Mouse (Mus musculus) intestine, embryonic 15.5 days (tissue): Measurements from ENCODE around the gene Ryr2. TPM values are rescaled to one million over a fixed set of nuclear protein-coding genes. Genes with fewer than 3 reads are reported as not detected.
"Not testable (repeated sequence)": the region's sequence is repeated elsewhere in the genome, so short reads cannot be mapped to it uniquely, and the experiment has no call there.

ENCODE experiments used
- ATAC-seq: fragments of 200-750 bp; cut with Nextera tagmentation; 2 replicates; pipeline ENCODE4 v1.8.0; 2017; ENCODE audit warnings: moderate TSS enrichment, moderate library complexity
- H3K27ac ChIP-seq: fragments of 300-500 bp; sonication (generic); 2 replicates; pipeline ENCODE4 v1.5.1; 2015; ENCODE audit warnings: mild to moderate bottlenecking, inconsistent platforms
- H3K27me3 ChIP-seq: fragments of 300-500 bp; sonication (generic); replicated peaks from 2 replicates; pipeline ENCODE4 v1.6.1; 2015; ENCODE audit warnings: inconsistent platforms
- H3K36me3 ChIP-seq: fragments of 300-500 bp; sonication (generic); 2 replicates; pipeline ENCODE4 v1.6.1; 2015; ENCODE audit warnings: inconsistent platforms
- H3K4me1 ChIP-seq: fragments of 300-500 bp; sonication (generic); replicated peaks from 2 replicates; pipeline ENCODE4 v1.6.1; 2015; ENCODE audit warnings: inconsistent platforms
- H3K4me2 ChIP-seq: fragments of 300-500 bp; sonication (generic); replicated peaks from 2 replicates; pipeline ENCODE4 v1.6.1; 2015; ENCODE audit warnings: mild to moderate bottlenecking, inconsistent platforms
- H3K4me3 ChIP-seq: fragments of 300-500 bp; sonication (generic); replicated peaks from 2 replicates; pipeline ENCODE4 v1.5.1; 2015; ENCODE audit warnings: inconsistent platforms
- H3K9ac ChIP-seq: fragments of 300-500 bp; sonication (generic); 2 replicates; pipeline ENCODE4 v1.6.1; 2015; ENCODE audit warnings: inconsistent platforms
- H3K9me3 ChIP-seq: fragments of 300-500 bp; sonication (generic); 2 replicates; pipeline ENCODE4 v1.6.1; 2016; ENCODE audit warnings: inconsistent platforms
- WGBS: fragments of 180-500 bp; shearing (Covaris S2); methylation state at CpG from one replicate; pipeline ENCODE4 v1.1.7; 2015; 5-methylcytosine and 5-hydroxymethylcytosine counted together
- polyA plus RNA-seq: library from polyadenylated mRNA; unstranded; fragments of >200 nt; fragmentation: Nextera tagmentation; extraction: Ambion mirVana; gene quantifications from 2 replicates; pipeline ENCODE4 v1.2.1, GENCODE M21; 2015

Ryr2 gene
- polyA plus RNA-seq, 1 experiment from 2014 or later, result 1.0 TPM

- Histone ChIP-seq H3K4me2 (no peak overlapping the region), H3K4me3 (no peak overlapping the region), H3K4me1 (no peaks in the 10 kb centered on the region), H3K27me3 (no peaks in the 10 kb centered on the region), H3K36me3 (no peaks in the 10 kb centered on the region), H3K27ac (no peak overlapping the region), H3K9me3 (no peaks in the 10 kb centered on the region), H3K9ac (no peak overlapping the region)
- no peak for ATAC-seq
These were observed 147.1 kb downstream of the Ryr2 start for GRCm38 (mm10) chr13:11959488-11960174.

GRCm38 (mm10) chr13:11958854-11959253, 147.9 kb downstream of the Ryr2 start:
- Histone ChIP-seq H3K4me1 (no peaks in the 10 kb centered on the region), H3K27ac (no peak overlapping the region), H3K9me3 (no peaks in the 10 kb centered on the region), H3K36me3 (no peaks in the 10 kb centered on the region), H3K4me3 (no peak overlapping the region), H3K9ac (no peak overlapping the region), H3K27me3 (no peaks in the 10 kb centered on the region), H3K4me2 (no peak overlapping the region)
- 77% methylated on average over 3 of the region's 3 CpGs for WGBS
- no peak for ATAC-seq

GRCm38 (mm10) chr13:11958271-11958670, 148.5 kb downstream of the Ryr2 start:
- Histone ChIP-seq H3K36me3 (no peaks in the 10 kb centered on the region), H3K4me2 (no peak overlapping the region), H3K4me3 (no peak overlapping the region), H3K27ac (no peak overlapping the region), H3K4me1 (no peaks in the 10 kb centered on the region), H3K27me3 (no peaks in the 10 kb centered on the region), H3K9me3 (no peaks in the 10 kb centered on the region), H3K9ac (no peak overlapping the region)
- WGBS, result 64% methylated on average over 4 of the region's 4 CpGs
- no peak for ATAC-seq

GRCm38 (mm10) chr13:11951951-11952350, 154.8 kb downstream of the Ryr2 start:
- H3K4me2 ChIP-seq, result no peak overlapping the region
- H3K27me3 ChIP-seq, result no peaks in the 10 kb centered on the region
- no peak for ATAC-seq
- no peaks in the 10 kb centered on the region for H3K36me3 ChIP-seq
- WGBS, result 71% methylated on average over 3 of the region's 3 CpGs
- no peak overlapping the region for H3K27ac ChIP-seq
- H3K4me3 ChIP-seq, result no peak overlapping the region
- no peaks in the 10 kb centered on the region for H3K4me1 ChIP-seq
- no peaks in the 10 kb centered on the region for H3K9me3 ChIP-seq
- no peak overlapping the region for H3K9ac ChIP-seq

- no peak overlapping the region for H3K9ac ChIP-seq
- H3K4me1 ChIP-seq, result no peaks in the 10 kb centered on the region
- WGBS, result 91% methylated on average over 2 of the region's 2 CpGs
- H3K4me2 ChIP-seq, result no peak overlapping the region
- H3K27me3 ChIP-seq, result no peaks in the 10 kb centered on the region
- no peaks in the 10 kb centered on the region for H3K9me3 ChIP-seq
- no peak for ATAC-seq
- H3K27ac ChIP-seq, result no peak overlapping the region
- no peaks in the 10 kb centered on the region for H3K36me3 ChIP-seq
- H3K4me3 ChIP-seq, result no peak overlapping the region
These were observed 161.0 kb downstream of the Ryr2 start for GRCm38 (mm10) chr13:11945740-11946139.

GRCm38 (mm10) chr13:11941724-11942123, 165.0 kb downstream of the Ryr2 start:
- no peak overlapping the region for H3K27ac ChIP-seq
- no peaks in the 10 kb centered on the region for H3K4me1 ChIP-seq
- H3K4me2 ChIP-seq, result no peak overlapping the region
- no peaks in the 10 kb centered on the region for H3K9me3 ChIP-seq
- H3K36me3 ChIP-seq, result no peaks in the 10 kb centered on the region
- ATAC-seq, result no peak
- H3K4me3 ChIP-seq, result no peak overlapping the region
- no peaks in the 10 kb centered on the region for H3K27me3 ChIP-seq
- no peak overlapping the region for H3K9ac ChIP-seq
- 69% methylated on average over 4 of the region's 4 CpGs for WGBS

- WGBS, result 63% methylated on average over 3 of the region's 3 CpGs
- not testable (repeated sequence) for ATAC-seq
These were observed 172.3 kb downstream of the Ryr2 start for GRCm38 (mm10) chr13:11934297-11935060.

GRCm38 (mm10) chr13:11933334-11933733, 173.4 kb downstream of the Ryr2 start:
- ATAC-seq, result no peak
- Histone ChIP-seq H3K4me3 (no peak overlapping the region), H3K27me3 (no peaks in the 10 kb centered on the region), H3K4me1 (no peaks in the 10 kb centered on the region), H3K9me3 (no peaks in the 10 kb centered on the region), H3K4me2 (no peak overlapping the region), H3K36me3 (no peaks in the 10 kb centered on the region), H3K27ac (no peak overlapping the region), H3K9ac (no peak overlapping the region)

More at GRCm38 (mm10) chr13:11934297-11935060, 172.3 kb downstream of the Ryr2 start:
- H3K4me3 ChIP-seq, H3K4me2 ChIP-seq, H3K27me3 ChIP-seq, H3K4me1 ChIP-seq, H3K9me3 ChIP-seq, H3K9ac ChIP-seq, H3K36me3 ChIP-seq, H3K27ac ChIP-seq: not testable (repeated sequence)

GRCm38 (mm10) chr13:11928709-11929108, 178.0 kb downstream of the Ryr2 start:
- no peak for ATAC-seq
- 90% methylated on average over 3 of the region's 3 CpGs for WGBS
- no peak overlapping the region for H3K27ac ChIP-seq

GRCm38 (mm10) chr13:11927727-11928126, 179.0 kb downstream of the Ryr2 start:
- H3K36me3 ChIP-seq, result no peaks in the 10 kb centered on the region
- no peak for ATAC-seq
- no peak overlapping the region for H3K27ac ChIP-seq
- no peaks in the 10 kb centered on the region for H3K9me3 ChIP-seq
- no peaks in the 10 kb centered on the region for H3K27me3 ChIP-seq
- no peaks in the 10 kb centered on the region for H3K4me1 ChIP-seq
- 89% methylated on average over 4 of the region's 4 CpGs for WGBS
- H3K4me2 ChIP-seq, result no peak overlapping the region
- H3K4me3 ChIP-seq, result no peak overlapping the region
- no peak overlapping the region for H3K9ac ChIP-seq

More at GRCm38 (mm10) chr13:11928709-11929108, 178.0 kb downstream of the Ryr2 start:
- H3K9me3 ChIP-seq, result no peaks in the 10 kb centered on the region
- H3K4me2 ChIP-seq, result no peak overlapping the region
- no peaks in the 10 kb centered on the region for H3K4me1 ChIP-seq
- H3K4me3 ChIP-seq, result no peak overlapping the region
- no peaks in the 10 kb centered on the region for H3K27me3 ChIP-seq
- no peaks in the 10 kb centered on the region for H3K36me3 ChIP-seq
- no peak overlapping the region for H3K9ac ChIP-seq

GRCm38 (mm10) chr13:11926720-11927500, 179.8 kb downstream of the Ryr2 start:
- Histone ChIP-seq H3K27me3 (no peaks in the 10 kb centered on the region), H3K27ac (no peak overlapping the region), H3K36me3 (no peaks in the 10 kb centered on the region), H3K9me3 (no peaks in the 10 kb centered on the region), H3K9ac (no peak overlapping the region), H3K4me2 (no peak overlapping the region), H3K4me1 (no peaks in the 10 kb centered on the region), H3K4me3 (no peak overlapping the region)
- ATAC-seq, result peak; percentile 51; the same call in 1 of the 2 replicates
- 51% methylated on average over 11 of the region's 11 CpGs for WGBS

- no peaks in the 10 kb centered on the region for H3K9me3 ChIP-seq
- WGBS, result 66% methylated on average over 2 of the region's 2 CpGs
- no peak for ATAC-seq
- H3K4me1 ChIP-seq, result no peaks in the 10 kb centered on the region
- H3K27ac ChIP-seq, result no peak overlapping the region
- H3K4me3 ChIP-seq, result no peak overlapping the region
- H3K9ac ChIP-seq, result no peak overlapping the region
- H3K36me3 ChIP-seq, result no peaks in the 10 kb centered on the region
- no peak overlapping the region for H3K4me2 ChIP-seq
- H3K27me3 ChIP-seq, result no peaks in the 10 kb centered on the region
These were observed 180.5 kb downstream of the Ryr2 start for GRCm38 (mm10) chr13:11926215-11926614.
